Mouse (Mus musculus): ENCODE results near the gene Cdh10. TPM values are rescaled to one million over a fixed set of nuclear protein-coding genes. Genes with fewer than 3 reads are reported as not detected.
A peak's percentile ranks its signal among the peaks of the same experiment; 100 is the strongest.

Cdh10 gene
- total RNA-seq (2014; rRNA removed) (40.2 and 42.7 TPM in 2 replicates), polyA plus RNA-seq (2015; fragmentation: Nextera tagmentation; extraction: Ambion mirVana) (20.6 and 24.3 TPM in 2 replicates)

- Histone ChIP-seq H3K36me3 (ENCODE audit: insufficient read depth) (no peaks in the 10 kb centered on the region), H3K9me3 (ENCODE audit: low read length) (no peaks in the 10 kb centered on the region), H3K4me3 (ENCODE audit: low read depth, low read length) (peak within 1 kb of the TSS; percentile 55), H3K4me2 (ENCODE audit: low read depth) (peak within 1 kb of the TSS; percentile 54), H3K9ac (peak within 1 kb of the TSS; percentile 60), H3K4me1 (ENCODE audit: insufficient read depth) (no peaks in the 10 kb centered on the region), H3K27ac (ENCODE audit: low read depth, low read length) (peak within 1 kb of the TSS; percentile 74), H3K27me3 (ENCODE audit: insufficient read depth, low read length) (no peaks in the 10 kb centered on the region)
- peak; percentile 89 for ATAC-seq
- 2% methylated on average over 24 of the region's 24 CpGs for WGBS
- peak; percentile 82 for DNase-seq
- no peak for TF ChIP-seq CTCF (IDR thresholded peaks at IDR 0.05; ENCODE audit: low read depth)
Measured at GRCm38 (mm10) chr15:18818185-18818973, at the start of gene Cdh10. TSS of gene Cdh10 (plus strand) at chr15:18818947.

- ATAC-seq: no peak
- no peak overlapping the region for H3K9ac ChIP-seq
- WGBS: 50% methylated on average over 4 of the region's 4 CpGs
Measured at GRCm38 (mm10) chr15:18809148-18809827, 9.5 kb upstream of the Cdh10 start.

DNA sequence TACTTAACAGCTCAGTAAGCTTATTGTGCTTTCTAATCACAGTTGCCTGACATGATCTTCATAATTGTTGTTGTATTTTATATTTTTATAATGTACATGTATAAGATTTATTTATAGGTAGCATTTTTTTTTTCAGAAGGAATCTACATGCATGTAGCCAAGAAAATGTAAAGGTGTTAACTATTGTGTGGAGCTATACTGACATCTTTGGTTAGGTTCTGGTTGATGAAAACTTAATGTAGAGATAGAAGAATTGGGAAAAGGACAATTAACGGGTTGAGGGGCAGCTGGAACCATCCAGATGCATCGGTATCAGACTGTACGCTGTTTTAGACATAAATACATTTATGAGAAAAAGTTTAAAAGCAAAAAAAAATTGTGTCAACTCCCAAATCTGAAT lies 1.0 kb upstream of the Cdh10 start:
- Histone ChIP-seq H3K27me3 (ENCODE audit: insufficient read depth, low read length) (no peaks in the 10 kb centered on the region), H3K27ac (ENCODE audit: low read depth, low read length) (no peak overlapping the region), H3K4me2 (ENCODE audit: low read depth) (peak overlapping the region; percentile 54), H3K9me3 (ENCODE audit: low read length) (no peaks in the 10 kb centered on the region), H3K36me3 (ENCODE audit: insufficient read depth) (no peaks in the 10 kb centered on the region), H3K4me1 (ENCODE audit: insufficient read depth) (no peaks in the 10 kb centered on the region), H3K9ac (no peak overlapping the region), H3K4me3 (ENCODE audit: low read depth, low read length) (peak overlapping the region; percentile 55)
- TF ChIP-seq CTCF (IDR thresholded peaks at IDR 0.05; ENCODE audit: low read depth): no peak; the same call in 1 of the 2 replicates
- ATAC-seq (no peak), DNase-seq (no peak)
- WGBS: 61% methylated on average over 3 of the region's 3 CpGs

More at GRCm38 (mm10) chr15:18809148-18809827, 9.5 kb upstream of the Cdh10 start:
- Histone ChIP-seq H3K27ac (ENCODE audit: low read depth, low read length) (no peak overlapping the region), H3K4me3 (ENCODE audit: low read depth, low read length) (no peak overlapping the region), H3K4me1 (ENCODE audit: insufficient read depth) (no peaks in the 10 kb centered on the region), H3K36me3 (ENCODE audit: insufficient read depth) (no peaks in the 10 kb centered on the region), H3K9me3 (ENCODE audit: low read length) (no peaks in the 10 kb centered on the region), H3K4me2 (ENCODE audit: low read depth) (no peak overlapping the region), H3K27me3 (ENCODE audit: insufficient read depth, low read length) (no peaks in the 10 kb centered on the region)
- peak; percentile 7 for DNase-seq
- TF ChIP-seq CTCF (IDR thresholded peaks at IDR 0.05; ENCODE audit: low read depth): no peak

DNA sequence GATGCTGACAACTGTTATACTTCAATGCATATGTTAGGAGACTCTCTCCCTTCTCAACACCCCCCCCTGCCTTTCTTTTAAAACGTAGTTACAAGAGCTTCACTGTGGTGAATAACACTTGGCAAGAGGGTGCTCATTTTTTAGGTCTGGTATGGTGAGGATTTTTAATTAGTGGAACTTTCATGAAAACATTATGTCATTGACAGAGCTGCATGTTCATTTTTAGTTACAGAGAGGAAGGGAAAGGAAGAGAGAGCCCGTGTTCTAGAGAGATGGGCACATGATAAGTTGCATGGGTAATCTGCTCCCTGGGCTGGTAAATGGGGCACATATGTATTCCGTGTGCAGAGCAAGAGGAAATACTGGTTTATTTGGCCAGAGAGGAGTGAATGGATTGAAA lies 1.5 kb downstream of the Cdh10 start:
- Histone ChIP-seq H3K4me3 (ENCODE audit: low read depth, low read length) (peak overlapping the region; percentile 55), H3K27ac (ENCODE audit: low read depth, low read length) (peak overlapping the region; percentile 74), H3K4me1 (ENCODE audit: insufficient read depth) (no peaks in the 10 kb centered on the region), H3K36me3 (ENCODE audit: insufficient read depth) (no peaks in the 10 kb centered on the region), H3K9ac (peak overlapping the region; percentile 60), H3K4me2 (ENCODE audit: low read depth) (peak overlapping the region; percentile 54), H3K27me3 (ENCODE audit: insufficient read depth, low read length) (no peaks in the 10 kb centered on the region), H3K9me3 (ENCODE audit: low read length) (no peaks in the 10 kb centered on the region)
- TF ChIP-seq CTCF (IDR thresholded peaks at IDR 0.05; ENCODE audit: low read depth): no peak
- ATAC-seq: peak; percentile 71
- WGBS: 5% methylated on average over 3 of the region's 3 CpGs
- DNase-seq: peak; percentile 70

- ATAC-seq: peak; percentile 61
- Histone ChIP-seq H3K27me3 (ENCODE audit: insufficient read depth, low read length) (no peaks in the 10 kb centered on the region), H3K9me3 (ENCODE audit: low read length) (no peaks in the 10 kb centered on the region), H3K4me2 (ENCODE audit: low read depth) (peak overlapping the region; percentile 54), H3K36me3 (ENCODE audit: insufficient read depth) (no peaks in the 10 kb centered on the region), H3K4me1 (ENCODE audit: insufficient read depth) (no peaks in the 10 kb centered on the region), H3K27ac (ENCODE audit: low read depth, low read length) (no peak overlapping the region), H3K9ac (peak overlapping the region; percentile 60; the same call in 1 of the 2 replicates), H3K4me3 (ENCODE audit: low read depth, low read length) (peak overlapping the region; percentile 55)
- peak; percentile 99 for TF ChIP-seq CTCF (IDR thresholded peaks at IDR 0.05; ENCODE audit: low read depth)
- DNase-seq: peak; percentile 97
- 23% methylated on average over 10 of the region's 10 CpGs for WGBS
Measured at GRCm38 (mm10) chr15:18821114-18821756, 2.5 kb downstream of the Cdh10 start.

- no peak for TF ChIP-seq CTCF (IDR thresholded peaks at IDR 0.05; ENCODE audit: low read depth)
- no peak for DNase-seq
- peak overlapping the region; percentile 54; the same call in 1 of the 2 replicates for H3K4me2 ChIP-seq (ENCODE audit: low read depth)
- no peak for ATAC-seq
- no peak overlapping the region for H3K4me3 ChIP-seq (ENCODE audit: low read depth, low read length)
- H3K27me3 ChIP-seq (ENCODE audit: insufficient read depth, low read length): no peaks in the 10 kb centered on the region
- 83% methylated on average over 2 of the region's 2 CpGs for WGBS
- H3K27ac ChIP-seq (ENCODE audit: low read depth, low read length): no peak overlapping the region
- no peaks in the 10 kb centered on the region for H3K4me1 ChIP-seq (ENCODE audit: insufficient read depth)
- no peaks in the 10 kb centered on the region for H3K9me3 ChIP-seq (ENCODE audit: low read length)
- H3K9ac ChIP-seq: no peak overlapping the region
- H3K36me3 ChIP-seq (ENCODE audit: insufficient read depth): no peaks in the 10 kb centered on the region
Measured at GRCm38 (mm10) chr15:18823420-18823819, 4.7 kb downstream of the Cdh10 start.
